Mouse (Mus musculus) kidney, adult 2 months (tissue): Measurements from ENCODE around the gene Atp2b1.

Experiments used
- CTCF ChIP-seq: fragments of 200-500 bp; conservative IDR thresholded peaks from 2 replicates; pipeline ENCODE4 v1.5.1; 2011; ENCODE audit warnings: low read depth, mild to moderate bottlenecking, control low read depth, low read length, moderate library complexity, mixed read lengths; ENCODE audit not compliant: insufficient read depth, insufficient read length
- POLR2A ChIP-seq: fragments of 200-500 bp; IDR thresholded peaks from one replicate; pipeline ENCODE4 v1.6.1; 2011; ENCODE audit warnings: low read depth, low read length, control low read depth

DNA sequence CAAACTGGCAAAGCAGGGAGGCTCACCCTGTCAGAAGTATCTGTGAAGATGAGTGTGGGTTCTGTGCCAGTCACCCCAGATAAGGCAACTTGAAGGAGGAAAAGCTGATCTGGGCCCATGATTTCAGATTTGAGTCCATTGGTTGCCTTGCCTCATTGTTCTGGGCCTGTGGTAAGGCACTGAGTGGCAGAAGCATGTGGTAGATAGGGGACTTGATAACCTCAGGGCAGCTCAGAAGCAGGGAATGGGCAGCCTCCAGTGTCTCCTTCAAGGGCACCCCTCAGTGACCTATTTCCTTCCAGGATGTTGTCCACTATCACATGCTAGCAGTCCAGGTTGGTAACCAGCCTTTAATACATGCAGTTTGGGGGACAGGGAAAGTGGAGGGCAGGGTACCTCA lies 12.8 kb downstream of the Atp2b1 start:
- TF ChIP-seq CTCF = no peak
- no peak for TF ChIP-seq POLR2A
